Mouse (Mus musculus) lung, embryonic 15.5 days (tissue): Measurements from ENCODE around the gene Fsd1l. TPM values are rescaled to one million over a fixed set of nuclear protein-coding genes. Genes with fewer than 3 reads are reported as not detected.

Experiments
- ATAC-seq: fragments of 200-750 bp; cut with Nextera tagmentation; 2 replicates; pipeline ENCODE4 v1.8.0; 2017; ENCODE audit warnings: moderate number of reproducible peaks, borderline replicate concordance; ENCODE audit not compliant: low FRiP score, low TSS enrichment; ENCODE audit errors: extremely low read depth
- H3K27ac ChIP-seq: fragments of 300-500 bp; sonication (generic); 2 replicates; pipeline ENCODE4 v1.5.1; 2015; ENCODE audit warnings: moderate library complexity, mild to moderate bottlenecking, inconsistent platforms
- H3K27me3 ChIP-seq: fragments of 300-500 bp; sonication (generic); 2 replicates; pipeline ENCODE4 v1.6.1; 2015; ENCODE audit warnings: inconsistent platforms
- H3K36me3 ChIP-seq: fragments of 300-500 bp; sonication (generic); 2 replicates; pipeline ENCODE4 v1.6.1; 2015; ENCODE audit warnings: inconsistent platforms
- H3K4me1 ChIP-seq: fragments of 300-500 bp; sonication (generic); 2 replicates; pipeline ENCODE4 v1.6.1; 2015; ENCODE audit warnings: inconsistent platforms
- H3K4me2 ChIP-seq: fragments of 300-500 bp; sonication (generic); 2 replicates; pipeline ENCODE4 v1.6.1; 2015; ENCODE audit warnings: inconsistent platforms, mild to moderate bottlenecking, moderate library complexity
- H3K4me3 ChIP-seq: fragments of 300-500 bp; sonication (generic); 2 replicates; pipeline ENCODE4 v1.5.1; 2015; ENCODE audit warnings: mild to moderate bottlenecking, inconsistent platforms
- H3K9ac ChIP-seq: fragments of 300-500 bp; sonication (generic); 2 replicates; pipeline ENCODE4 v1.6.1; 2015; ENCODE audit warnings: inconsistent platforms
- H3K9me3 ChIP-seq: fragments of 300-500 bp; sonication (generic); 2 replicates; pipeline ENCODE4 v1.6.1; 2016; ENCODE audit warnings: inconsistent platforms
- WGBS: fragments of 180-500 bp; shearing (Covaris S2); methylation state at CpG from one replicate; pipeline ENCODE4 v1.1.7; 2015; 5-methylcytosine and 5-hydroxymethylcytosine counted together
- polyA plus RNA-seq: library from polyadenylated mRNA; unstranded; fragments of >200 nt; fragmentation: Nextera tagmentation; extraction: Ambion mirVana; gene quantifications from 2 replicates; pipeline ENCODE4 v1.2.1, GENCODE M21; 2015

The Fsd1l gene
- 9.1 and 10.7 TPM in 2 replicates for polyA plus RNA-seq

DNA sequence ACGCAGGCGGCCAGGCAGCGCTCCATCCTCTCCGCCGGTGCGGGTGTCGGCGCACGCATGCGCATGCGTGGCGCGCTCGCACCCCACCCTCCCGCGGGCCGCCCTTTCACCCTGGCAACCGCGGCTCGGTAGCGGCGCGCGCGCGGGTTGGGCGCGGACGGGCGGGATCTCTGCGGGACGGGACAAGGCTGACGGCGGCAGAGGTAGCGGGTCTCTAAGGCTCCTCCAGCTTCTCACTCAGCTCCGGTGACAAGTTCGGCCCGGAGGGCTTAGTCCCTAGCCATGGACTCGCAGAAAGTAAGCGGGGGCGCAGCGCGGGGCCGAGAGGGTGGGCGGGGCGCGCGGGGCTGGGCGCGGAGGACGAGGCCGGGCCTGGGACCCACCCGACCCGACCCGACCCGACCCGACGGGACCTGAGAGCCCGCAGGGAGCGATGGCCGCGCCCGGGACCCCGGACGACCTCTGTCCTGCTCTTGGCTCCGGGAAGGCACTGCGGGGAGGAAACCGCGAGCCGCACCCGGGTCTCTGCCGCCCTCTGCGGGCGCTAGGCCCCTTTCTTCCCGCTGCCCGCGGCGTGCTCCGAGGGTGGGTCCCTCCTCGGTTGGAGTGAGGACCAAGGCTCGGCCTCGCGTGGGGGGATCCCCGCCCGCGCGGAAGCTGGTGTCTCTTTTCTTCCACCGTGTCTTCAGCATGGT lies at the start of gene Fsd1l:
Gene Fsd1l (plus strand): TSS at position 156 of the 695 bp plus-strand sequence.
- Histone ChIP-seq H3K36me3 (no peaks in the 10 kb centered on the region), H3K4me1 (peaks cover 10% of the 10 kb centered on the region), H3K4me3 (peak within 1 kb of the TSS; percentile 84), H3K9ac (peak within 1 kb of the TSS; percentile 70), H3K9me3 (no peaks in the 10 kb centered on the region), H3K27ac (peak within 1 kb of the TSS; percentile 57), H3K4me2 (peak within 1 kb of the TSS; percentile 84), H3K27me3 (no peaks in the 10 kb centered on the region)
- ATAC-seq, result peak; percentile 86
- 1% methylated on average over 85 of the region's 88 CpGs for WGBS

DNA sequence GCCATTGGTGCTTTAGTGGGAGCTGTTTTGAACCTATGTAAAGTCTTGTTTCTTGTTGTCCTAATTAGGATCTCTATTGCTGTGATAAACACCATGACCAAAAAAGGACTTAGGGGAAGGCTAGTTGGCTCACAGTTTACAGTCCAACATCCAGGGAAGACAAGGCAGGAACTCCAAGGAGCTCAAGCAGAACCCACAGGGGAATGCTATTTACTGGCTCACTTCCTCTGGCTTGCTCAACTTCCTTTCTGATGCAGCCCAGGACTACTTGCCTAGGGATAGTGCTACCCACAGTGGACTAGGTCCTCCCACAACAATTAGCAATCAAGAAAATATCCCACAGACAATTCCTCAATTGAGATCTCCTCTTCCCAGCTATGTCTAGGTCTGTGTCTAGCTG lies 43.6 kb upstream of the Fsd1l start:
- Histone ChIP-seq H3K4me2 (no peak overlapping the region), H3K36me3 (no peaks in the 10 kb centered on the region), H3K4me1 (no peaks in the 10 kb centered on the region), H3K27me3 (no peaks in the 10 kb centered on the region), H3K9ac (no peak overlapping the region), H3K27ac (no peak overlapping the region), H3K4me3 (no peak overlapping the region), H3K9me3 (no peaks in the 10 kb centered on the region)
- ATAC-seq, result no peak

GRCm38 (mm10) chr4:53588936-53589335 lies 42.3 kb upstream of the Fsd1l start:
- Histone ChIP-seq H3K4me1 (0 out of 2 replicates have a peak, but pooled peaks cover 4% of the 10 kb centered on the region), H3K4me3 (no peak overlapping the region), H3K9me3 (no peaks in the 10 kb centered on the region), H3K36me3 (no peaks in the 10 kb centered on the region), H3K27me3 (no peaks in the 10 kb centered on the region), H3K4me2 (no peak overlapping the region), H3K9ac (no peak overlapping the region), H3K27ac (no peak overlapping the region)
- no peak for ATAC-seq
- WGBS, result 71% methylated on average over 1 of the region's 1 CpGs

DNA sequence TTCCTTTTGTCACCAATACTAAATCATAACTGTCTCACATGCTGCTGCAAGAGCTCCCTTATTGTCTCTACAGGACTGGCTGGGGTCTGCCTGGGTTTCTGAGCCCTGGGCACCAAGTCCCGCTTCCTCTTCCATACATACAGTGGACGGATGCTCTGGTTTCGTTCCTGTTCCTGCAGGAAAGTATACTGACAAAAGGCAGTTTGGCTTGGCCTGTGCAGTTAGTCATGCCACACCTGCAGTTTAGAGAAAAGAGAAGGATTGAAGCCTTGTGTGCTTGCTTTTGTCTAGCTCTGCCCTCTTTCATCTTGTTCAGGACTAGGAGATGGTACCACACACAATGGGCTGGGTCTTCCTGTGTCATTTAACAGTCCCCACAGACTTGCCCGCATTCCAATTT lies 41.8 kb upstream of the Fsd1l start:
- no peak overlapping the region for H3K4me2 ChIP-seq
- 79% methylated on average over 4 of the region's 4 CpGs for WGBS
- ATAC-seq, result no peak

DNA sequence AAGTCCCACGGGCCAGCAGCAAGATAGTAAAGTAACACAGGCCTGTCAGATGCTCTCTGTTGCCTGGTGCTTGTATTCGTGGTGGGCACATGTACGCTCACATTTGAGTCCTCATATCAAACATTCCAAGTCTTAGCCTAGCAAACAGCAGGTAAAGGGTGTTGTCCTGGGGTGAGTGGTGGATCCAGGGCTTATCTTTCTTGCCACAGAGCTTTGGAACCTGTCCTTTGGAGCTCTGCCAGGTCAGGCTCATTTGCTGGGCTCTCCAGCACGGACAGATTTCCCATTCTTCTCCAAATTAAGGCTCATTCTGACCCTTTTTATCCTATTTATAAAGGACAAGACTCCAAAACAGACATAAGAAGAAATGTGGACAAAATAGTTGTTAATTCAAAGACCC lies 41.1 kb upstream of the Fsd1l start:
- H3K27me3 ChIP-seq, result no peaks in the 10 kb centered on the region

More for the DNA sequence above, 41.8 kb upstream of the Fsd1l start:
- H3K9ac ChIP-seq, result no peak overlapping the region
- H3K27ac ChIP-seq, result no peak overlapping the region
- H3K4me3 ChIP-seq, result no peak overlapping the region
- H3K27me3 ChIP-seq, result no peaks in the 10 kb centered on the region
- H3K9me3 ChIP-seq, result no peaks in the 10 kb centered on the region
- 0 out of 2 replicates have a peak, but pooled peaks cover 6% of the 10 kb centered on the region for H3K4me1 ChIP-seq
- no peaks in the 10 kb centered on the region for H3K36me3 ChIP-seq

DNA sequence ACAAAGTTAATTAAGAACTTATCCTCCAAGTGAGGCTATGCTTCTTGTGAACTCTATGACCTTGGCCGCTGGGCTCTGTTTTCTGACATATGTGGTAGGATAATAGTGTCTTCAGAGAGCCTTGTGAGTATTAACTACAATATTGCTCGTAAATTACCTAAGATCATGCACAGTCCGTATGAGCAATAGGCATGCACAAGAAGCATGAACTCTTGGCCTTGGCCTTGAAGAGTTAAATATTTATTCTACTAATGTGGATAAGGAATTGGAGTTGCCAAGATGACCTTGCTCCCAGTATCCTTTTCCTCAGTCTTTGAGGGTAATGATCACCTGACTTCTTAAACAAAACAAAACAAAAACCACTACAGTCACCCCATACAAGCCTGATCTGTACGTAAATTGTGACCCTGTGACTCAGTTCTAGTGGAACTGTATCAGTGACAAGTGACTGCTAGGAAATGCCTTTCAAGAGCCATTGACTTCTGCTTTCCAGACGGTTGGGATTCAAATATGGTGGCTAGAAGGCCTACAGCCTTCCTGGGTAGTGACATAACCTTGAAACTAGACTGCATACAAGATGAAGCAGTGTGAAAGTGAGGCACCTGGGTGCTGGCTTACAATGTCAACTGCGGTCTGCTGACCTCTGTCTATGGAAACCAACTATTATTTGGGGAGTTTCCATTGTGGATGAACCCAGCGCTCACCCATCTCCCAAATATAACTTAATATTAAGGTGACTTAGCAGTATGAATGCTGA lies 40.4 kb upstream of the Fsd1l start:
- no peak overlapping the region for H3K4me2 ChIP-seq
- H3K4me1 ChIP-seq, result peaks cover 15% of the 10 kb centered on the region
- 72% methylated on average over 7 of the region's 7 CpGs for WGBS
- H3K9me3 ChIP-seq, result no peaks in the 10 kb centered on the region
- no peak for ATAC-seq
- no peaks in the 10 kb centered on the region for H3K36me3 ChIP-seq
- H3K27ac ChIP-seq, result no peak overlapping the region
- no peak overlapping the region for H3K9ac ChIP-seq
- H3K4me3 ChIP-seq, result no peak overlapping the region
- no peaks in the 10 kb centered on the region for H3K27me3 ChIP-seq

More for the DNA sequence above, 41.1 kb upstream of the Fsd1l start:
- ATAC-seq, result no peak
- Histone ChIP-seq H3K9me3 (no peaks in the 10 kb centered on the region), H3K36me3 (no peaks in the 10 kb centered on the region), H3K27ac (no peak overlapping the region), H3K4me1 (peaks cover 8% of the 10 kb centered on the region; the same call in 1 of the 2 replicates), H3K4me3 (no peak overlapping the region), H3K4me2 (no peak overlapping the region), H3K9ac (no peak overlapping the region)
- 52% methylated on average over 4 of the region's 4 CpGs for WGBS

GRCm38 (mm10) chr4:53591536-53591935 lies 39.7 kb upstream of the Fsd1l start:
- no peak for ATAC-seq
- Histone ChIP-seq H3K9ac (no peak overlapping the region), H3K4me1 (peaks cover 20% of the 10 kb centered on the region), H3K36me3 (no peaks in the 10 kb centered on the region), H3K27me3 (no peaks in the 10 kb centered on the region), H3K4me2 (no peak overlapping the region), H3K27ac (no peak overlapping the region), H3K4me3 (no peak overlapping the region), H3K9me3 (no peaks in the 10 kb centered on the region)
- 88% methylated on average over 11 of the region's 11 CpGs for WGBS

DNA sequence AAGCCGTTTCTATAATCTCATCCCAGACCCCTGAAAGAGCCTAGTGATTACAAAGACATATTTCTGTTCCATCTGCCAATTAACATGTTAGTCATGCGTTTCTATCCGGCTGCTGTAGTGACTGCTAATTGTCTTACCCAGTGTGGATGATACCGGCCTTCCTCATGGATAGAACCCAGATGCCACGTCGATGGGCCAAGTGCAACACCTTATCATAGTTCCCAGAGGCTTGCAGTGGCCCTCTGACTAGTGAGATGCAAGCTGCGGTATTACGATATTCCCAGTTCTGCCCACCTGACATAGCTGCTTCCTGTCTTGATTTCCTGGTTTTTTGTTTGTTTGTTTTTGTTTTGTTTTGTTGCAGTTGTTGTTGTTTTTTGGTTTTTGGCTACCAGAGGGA lies 39.3 kb upstream of the Fsd1l start:
- H3K4me3 ChIP-seq, result no peak overlapping the region
- ATAC-seq, result no peak

GRCm38 (mm10) chr4:53592386-53592785 lies 38.9 kb upstream of the Fsd1l start:
- Histone ChIP-seq H3K4me3 (no peak overlapping the region), H3K9me3 (no peaks in the 10 kb centered on the region), H3K9ac (no peak overlapping the region), H3K27me3 (no peaks in the 10 kb centered on the region), H3K36me3 (no peaks in the 10 kb centered on the region), H3K4me2 (no peak overlapping the region), H3K27ac (peak overlapping the region; percentile 46), H3K4me1 (peaks cover 21% of the 10 kb centered on the region)
- ATAC-seq, result 0 out of 2 replicates have a peak, but pooled peaks have one; percentile 40
- 48% methylated on average over 9 of the region's 9 CpGs for WGBS

More for the DNA sequence above, 39.3 kb upstream of the Fsd1l start:
- Histone ChIP-seq H3K27me3 (no peaks in the 10 kb centered on the region), H3K36me3 (no peaks in the 10 kb centered on the region), H3K4me1 (peaks cover 21% of the 10 kb centered on the region), H3K9me3 (no peaks in the 10 kb centered on the region), H3K9ac (no peak overlapping the region), H3K4me2 (no peak overlapping the region), H3K27ac (no peak overlapping the region; the same call in 1 of the 2 replicates)
- 78% methylated on average over 8 of the region's 8 CpGs for whole genome bisulfite sequencing

GRCm38 (mm10) chr4:53594204-53594603 lies 37.1 kb upstream of the Fsd1l start:
- no peak overlapping the region for H3K9ac ChIP-seq
- no peak overlapping the region for H3K4me3 ChIP-seq
- WGBS, result 22% methylated on average over 4 of the region's 4 CpGs
- H3K36me3 ChIP-seq, result no peaks in the 10 kb centered on the region
- H3K4me1 ChIP-seq, result peaks cover 21% of the 10 kb centered on the region
- no peaks in the 10 kb centered on the region for H3K9me3 ChIP-seq
- H3K27ac ChIP-seq, result no peak overlapping the region
- H3K27me3 ChIP-seq, result no peaks in the 10 kb centered on the region
- H3K4me2 ChIP-seq, result no peak overlapping the region
- ATAC-seq, result no peak

DNA sequence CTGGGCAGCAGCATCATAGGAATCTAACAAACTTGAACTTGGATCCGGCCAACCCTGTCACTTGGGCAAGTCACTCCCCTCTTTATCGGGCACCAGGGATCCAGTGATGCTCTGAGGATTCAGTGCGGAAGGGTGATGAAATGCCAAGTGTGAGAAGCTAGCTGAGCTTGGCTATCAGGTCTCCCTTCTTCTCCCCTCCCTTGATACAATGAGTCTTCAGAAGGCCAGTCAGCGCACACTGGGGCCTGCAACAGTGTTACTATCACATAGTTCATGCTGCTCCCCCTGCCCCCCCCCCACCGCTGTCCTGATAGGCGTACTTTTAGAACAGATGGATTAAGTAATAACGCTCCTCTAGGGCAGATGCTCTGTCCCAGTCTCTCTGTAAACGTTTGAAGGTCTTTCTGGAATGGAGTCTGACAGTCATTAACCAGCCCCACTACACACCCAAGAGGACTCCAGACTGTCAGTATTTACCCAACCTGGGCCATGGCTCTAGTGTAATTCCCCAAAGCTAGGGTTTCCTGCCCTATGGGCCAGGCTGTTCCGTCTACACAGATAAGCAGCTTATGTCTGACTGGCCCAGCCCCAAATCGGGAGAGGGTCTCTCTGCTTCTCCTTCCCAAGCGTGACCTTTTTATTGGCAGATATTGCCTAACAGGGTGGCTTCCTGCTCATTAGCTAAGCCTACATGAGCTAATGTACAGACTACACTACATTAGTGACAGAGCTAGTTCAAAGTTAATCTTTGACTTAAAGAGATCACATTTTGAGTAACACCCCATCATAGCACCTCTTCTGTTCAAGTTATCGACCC lies 35.8 kb upstream of the Fsd1l start:
- Histone ChIP-seq H3K4me1 (peaks cover 21% of the 10 kb centered on the region), H3K36me3 (no peaks in the 10 kb centered on the region), H3K27me3 (no peaks in the 10 kb centered on the region), H3K9me3 (no peaks in the 10 kb centered on the region), H3K4me3 (no peak overlapping the region), H3K27ac (0 out of 2 replicates have a peak overlapping the region, but pooled peaks have one; percentile 48), H3K9ac (no peak overlapping the region), H3K4me2 (no peak overlapping the region)
- WGBS, result 48% methylated on average over 12 of the region's 12 CpGs
- peak; percentile 43; the same call in 1 of the 2 replicates for ATAC-seq
